Mouse (Mus musculus) lung, postnatal 0 days (tissue): ENCODE data around the gene Plpp1. TPM values are rescaled to one million over a fixed set of nuclear protein-coding genes. Genes with fewer than 3 reads are reported as not detected.

Source experiments
- ATAC-seq: fragments of 200-750 bp; cut with Nextera tagmentation; 2 replicates; pipeline ENCODE4 v1.8.0; 2017; ENCODE audit warnings: moderate library complexity
- DNase-seq: peaks from one replicate; pipeline ENCODE4 v3.0.0-alpha.2; 2016; ENCODE audit warnings: low spot score
- H3K27ac ChIP-seq: fragments of 300-500 bp; sonication (generic); 2 replicates; pipeline ENCODE4 v1.5.1; 2014; ENCODE audit warnings: antibody characterized with exemption, mild to moderate bottlenecking, low read length, mixed read lengths
- H3K27me3 ChIP-seq: fragments of 300-500 bp; sonication (generic); replicated peaks from 2 replicates; pipeline ENCODE4 v1.6.1; 2014; ENCODE audit warnings: low read length, mixed read lengths; ENCODE audit not compliant: insufficient read depth
- H3K36me3 ChIP-seq: fragments of 300-500 bp; sonication (generic); 2 replicates; pipeline ENCODE4 v1.6.1; 2014; ENCODE audit warnings: low read length, mixed read lengths; ENCODE audit not compliant: insufficient read depth
- H3K4me1 ChIP-seq: fragments of 300-500 bp; sonication (generic); 2 replicates; pipeline ENCODE4 v1.6.1; 2014; ENCODE audit warnings: antibody characterized with exemption, low read depth, low read length, mixed read lengths; ENCODE audit not compliant: insufficient read depth
- H3K4me2 ChIP-seq: fragments of 300-500 bp; sonication (generic); replicated peaks from 2 replicates; pipeline ENCODE4 v1.6.1; 2014; ENCODE audit warnings: low read depth, mild to moderate bottlenecking, low read length, moderate library complexity, mixed read lengths
- H3K4me3 ChIP-seq: fragments of 300-500 bp; sonication (generic); 2 replicates; pipeline ENCODE4 v1.5.1; 2014; ENCODE audit warnings: low read depth, low read length
- H3K9ac ChIP-seq: fragments of 300-500 bp; sonication (generic); replicated peaks from 2 replicates; pipeline ENCODE4 v1.6.1; 2014; ENCODE audit warnings: low read depth, mild to moderate bottlenecking
- H3K9me3 ChIP-seq: fragments of 300-500 bp; sonication (generic); 2 replicates; pipeline ENCODE4 v1.6.1; 2016; ENCODE audit warnings: low read length, mixed read lengths
- CTCF ChIP-seq: IDR thresholded peaks from 2 replicates; pipeline ENCODE4 v1.5.1; 2016; ENCODE audit warnings: antibody characterized with exemption, mild to moderate bottlenecking
- EP300 ChIP-seq: IDR thresholded peaks from 2 replicates; pipeline ENCODE4 v1.6.1; 2016; ENCODE audit warnings: antibody characterized with exemption, mild to moderate bottlenecking, control low read depth
- WGBS: fragments of 180-500 bp; shearing (Covaris S2); extraction: QIAGEN DNeasy Blood & Tissue Kit; methylation state at CpG from one replicate; pipeline ENCODE4 v1.1.7; 2014; 5-methylcytosine and 5-hydroxymethylcytosine counted together
- polyA plus RNA-seq: library from polyadenylated mRNA; unstranded; fragments of >200 nt; fragmentation: Nextera tagmentation; extraction: Ambion mirVana; gene quantifications from 2 replicates; pipeline ENCODE4 v1.2.1, GENCODE M21; 2015

The Plpp1 gene
- polyA plus RNA-seq, 1 experiment from 2014 or later: 292 TPM

DNA sequence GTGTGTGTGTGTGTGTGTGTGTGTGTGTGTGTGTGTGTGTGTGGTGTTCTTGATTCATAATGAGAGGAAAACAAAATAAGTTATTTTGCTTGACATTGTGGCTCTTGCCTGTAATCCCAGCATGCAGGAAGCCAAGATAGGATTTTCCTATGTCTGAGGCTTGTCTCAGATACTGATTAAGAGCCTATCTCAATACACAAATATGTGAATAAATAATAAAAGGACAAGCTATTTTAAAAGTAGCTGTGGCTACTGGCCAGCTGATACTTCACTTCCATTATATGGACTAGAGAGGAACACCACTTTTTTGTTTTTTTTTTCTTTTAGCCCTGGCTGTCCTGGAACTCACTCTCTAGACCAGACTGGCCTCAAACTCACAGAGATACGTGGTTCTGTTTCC lies 38.8 kb upstream of the Plpp1 start:
- Histone ChIP-seq H3K27ac (peak overlapping the region; percentile 52), H3K4me2 (no peak overlapping the region), H3K27me3 (no peaks in the 10 kb centered on the region), H3K9ac (no peak overlapping the region), H3K4me3 (no peak overlapping the region), H3K36me3 (no peaks in the 10 kb centered on the region), H3K9me3 (no peaks in the 10 kb centered on the region), H3K4me1 (peaks cover 4% of the 10 kb centered on the region; the same call in 1 of the 2 replicates)
- ATAC-seq: no peak
- DNase-seq: no peak
- TF ChIP-seq EP300 (no peak), CTCF (no peak)
- WGBS: 19% methylated on average over 1 of the region's 1 CpGs

- Histone ChIP-seq H3K9ac (no peak overlapping the region), H3K36me3 (no peaks in the 10 kb centered on the region), H3K27ac (peak overlapping the region; percentile 76; the same call in 1 of the 2 replicates), H3K4me3 (no peak overlapping the region), H3K9me3 (no peaks in the 10 kb centered on the region), H3K4me1 (peaks cover 4% of the 10 kb centered on the region; the same call in 1 of the 2 replicates), H3K4me2 (no peak overlapping the region), H3K27me3 (no peaks in the 10 kb centered on the region)
- DNase-seq (peak; percentile 81), ATAC-seq (no peak)
- TF ChIP-seq CTCF: no peak
- TF ChIP-seq EP300: no peak
- 34% methylated on average over 4 of the region's 4 CpGs for WGBS
Measured at GRCm38 (mm10) chr13:112762548-112762947, 38.0 kb upstream of the Plpp1 start.

- Histone ChIP-seq H3K36me3 (no peaks in the 10 kb centered on the region), H3K4me3 (no peak overlapping the region), H3K9me3 (no peaks in the 10 kb centered on the region), H3K9ac (no peak overlapping the region), H3K4me2 (no peak overlapping the region), H3K27ac (peak overlapping the region; percentile 76), H3K27me3 (no peaks in the 10 kb centered on the region), H3K4me1 (peaks cover 4% of the 10 kb centered on the region; the same call in 1 of the 2 replicates)
- TF ChIP-seq CTCF: 0 out of 2 replicates have a peak, but pooled peaks have one; percentile 16
- TF ChIP-seq EP300: peak; percentile 89
- 40% methylated on average over 10 of the region's 10 CpGs for WGBS
- ATAC-seq (peak; percentile 57), DNase-seq (peak; percentile 64)
Measured at GRCm38 (mm10) chr13:112763531-112764091, 37.0 kb upstream of the Plpp1 start.

DNA sequence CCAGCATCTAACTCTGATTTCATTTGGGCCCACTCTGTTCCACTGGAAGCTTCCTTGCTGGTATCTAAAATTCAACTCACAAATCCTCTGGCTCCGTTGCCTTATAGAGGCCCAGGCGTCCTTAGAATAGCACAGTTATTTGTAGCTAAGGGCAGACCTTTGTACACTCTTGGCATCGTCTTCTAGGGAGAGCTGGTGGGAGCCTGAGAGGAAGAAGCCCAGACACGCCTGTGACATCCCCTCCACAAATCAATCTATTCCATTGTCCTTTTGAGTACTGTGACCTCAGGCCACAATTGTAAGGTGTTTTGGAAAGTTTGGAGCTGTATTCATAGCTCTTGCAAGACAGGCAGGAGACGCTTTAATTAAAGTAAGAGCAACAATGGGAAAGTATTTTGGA lies 36.0 kb upstream of the Plpp1 start:
- no peak overlapping the region for H3K4me2 ChIP-seq
- no peaks in the 10 kb centered on the region for H3K27me3 ChIP-seq
- DNase-seq (peak; percentile 64), ATAC-seq (peak; percentile 70)
- H3K4me3 ChIP-seq: no peak overlapping the region
- no peak overlapping the region for H3K9ac ChIP-seq
- peak; percentile 90 for TF ChIP-seq EP300
- TF ChIP-seq CTCF: no peak
- H3K27ac ChIP-seq: peak overlapping the region; percentile 76
- H3K36me3 ChIP-seq: no peaks in the 10 kb centered on the region
- H3K4me1 ChIP-seq: peaks cover 4% of the 10 kb centered on the region; the same call in 1 of the 2 replicates
- 59% methylated on average over 5 of the region's 5 CpGs for WGBS
- H3K9me3 ChIP-seq: no peaks in the 10 kb centered on the region

DNA sequence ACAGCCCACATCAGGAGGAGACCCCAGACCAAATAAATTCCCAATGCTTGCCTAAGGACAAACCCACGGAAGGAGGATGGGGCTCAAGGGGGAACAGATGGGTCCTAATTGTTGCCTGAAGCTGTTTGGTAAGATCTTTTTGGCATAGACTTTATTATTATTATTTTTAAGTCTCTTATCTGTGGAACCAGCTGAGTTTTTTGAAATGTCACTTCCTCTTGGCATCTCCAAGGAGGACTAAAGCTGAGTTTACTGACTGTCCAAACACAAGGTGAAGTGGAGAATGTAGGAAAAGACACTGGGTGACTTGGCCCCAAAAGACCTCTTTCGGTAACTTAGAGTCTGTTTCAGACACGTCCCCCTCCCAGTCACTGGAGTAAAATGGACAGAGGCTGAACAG lies 34.9 kb upstream of the Plpp1 start:
- ATAC-seq: no peak
- DNase-seq: peak; percentile 37
- Histone ChIP-seq H3K4me3 (no peak overlapping the region), H3K4me2 (no peak overlapping the region), H3K4me1 (0 out of 2 replicates have a peak, but pooled peaks cover under 1% of the 10 kb centered on the region), H3K36me3 (no peaks in the 10 kb centered on the region), H3K9ac (no peak overlapping the region), H3K27ac (peak overlapping the region; percentile 76), H3K9me3 (no peaks in the 10 kb centered on the region), H3K27me3 (no peaks in the 10 kb centered on the region)
- no peak for TF ChIP-seq CTCF
- TF ChIP-seq EP300: peak; percentile 71
- WGBS: 69% methylated on average over 3 of the region's 3 CpGs

GRCm38 (mm10) chr13:112770528-112771328 lies 29.9 kb upstream of the Plpp1 start:
- DNase-seq: peak; percentile 92
- 18% methylated on average over 11 of the region's 11 CpGs for WGBS
- no peaks in the 10 kb centered on the region for H3K9me3 ChIP-seq
- no peak for TF ChIP-seq CTCF
- TF ChIP-seq EP300: peak; percentile 79
- H3K4me2 ChIP-seq: peak overlapping the region; percentile 42
- no peaks in the 10 kb centered on the region for H3K27me3 ChIP-seq
- H3K36me3 ChIP-seq: no peaks in the 10 kb centered on the region
- ATAC-seq: peak; percentile 84
- H3K27ac ChIP-seq: peak overlapping the region; percentile 84
- H3K4me1 ChIP-seq: peaks cover 8% of the 10 kb centered on the region; the same call in 1 of the 2 replicates
- no peak overlapping the region for H3K9ac ChIP-seq
- no peak overlapping the region for H3K4me3 ChIP-seq
